Mouse (Mus musculus) intestine, embryonic 15.5 days (tissue): ENCODE measurements around the gene Psd. TPM values are rescaled to one million over a fixed set of nuclear protein-coding genes. Genes with fewer than 3 reads are reported as not detected.

Source experiments
- ATAC-seq: fragments of 200-750 bp; cut with Nextera tagmentation; 2 replicates; pipeline ENCODE4 v1.8.0; 2017; ENCODE audit warnings: moderate TSS enrichment, moderate library complexity
- H3K27ac ChIP-seq: fragments of 300-500 bp; sonication (generic); 2 replicates; pipeline ENCODE4 v1.5.1; 2015; ENCODE audit warnings: mild to moderate bottlenecking, inconsistent platforms
- H3K27me3 ChIP-seq: fragments of 300-500 bp; sonication (generic); replicated peaks from 2 replicates; pipeline ENCODE4 v1.6.1; 2015; ENCODE audit warnings: inconsistent platforms
- H3K36me3 ChIP-seq: fragments of 300-500 bp; sonication (generic); 2 replicates; pipeline ENCODE4 v1.6.1; 2015; ENCODE audit warnings: inconsistent platforms
- H3K4me1 ChIP-seq: fragments of 300-500 bp; sonication (generic); replicated peaks from 2 replicates; pipeline ENCODE4 v1.6.1; 2015; ENCODE audit warnings: inconsistent platforms
- H3K4me2 ChIP-seq: fragments of 300-500 bp; sonication (generic); replicated peaks from 2 replicates; pipeline ENCODE4 v1.6.1; 2015; ENCODE audit warnings: mild to moderate bottlenecking, inconsistent platforms
- H3K4me3 ChIP-seq: fragments of 300-500 bp; sonication (generic); replicated peaks from 2 replicates; pipeline ENCODE4 v1.5.1; 2015; ENCODE audit warnings: inconsistent platforms
- H3K9ac ChIP-seq: fragments of 300-500 bp; sonication (generic); 2 replicates; pipeline ENCODE4 v1.6.1; 2015; ENCODE audit warnings: inconsistent platforms
- H3K9me3 ChIP-seq: fragments of 300-500 bp; sonication (generic); 2 replicates; pipeline ENCODE4 v1.6.1; 2016; ENCODE audit warnings: inconsistent platforms
- WGBS: fragments of 180-500 bp; shearing (Covaris S2); methylation state at CpG from one replicate; pipeline ENCODE4 v1.1.7; 2015; 5-methylcytosine and 5-hydroxymethylcytosine counted together
- microRNA counts: library from miRNA; unstranded; fragments of <30 nt; microRNA quantifications from one replicate; lab custom pipeline; 2016
- polyA plus RNA-seq: library from polyadenylated mRNA; unstranded; fragments of >200 nt; fragmentation: Nextera tagmentation; extraction: Ambion mirVana; gene quantifications from 2 replicates; pipeline ENCODE4 v1.2.1, GENCODE M21; 2015

Gene Psd
- polyA plus RNA-seq, 1 experiment from 2014 or later, result 36.2 TPM

GRCm38 (mm10) chr19:46287566-46287965 lies 39.4 kb downstream of the Psd start:
- Histone ChIP-seq H3K4me2 (no peak overlapping the region), H3K36me3 (peaks cover 32% of the 10 kb centered on the region), H3K27ac (no peak overlapping the region), H3K9me3 (no peaks in the 10 kb centered on the region), H3K4me1 (no peaks in the 10 kb centered on the region), H3K4me3 (no peak overlapping the region), H3K9ac (no peak overlapping the region), H3K27me3 (no peaks in the 10 kb centered on the region)
- WGBS, result 89% methylated on average over 3 of the region's 3 CpGs
- no peak for ATAC-seq

GRCm38 (mm10) chr19:46286926-46287325 lies 40.0 kb downstream of the Psd start:
- ATAC-seq, result no peak
- Histone ChIP-seq H3K36me3 (peaks cover 38% of the 10 kb centered on the region), H3K9ac (no peak overlapping the region), H3K4me2 (no peak overlapping the region), H3K4me3 (no peak overlapping the region), H3K4me1 (no peaks in the 10 kb centered on the region), H3K27me3 (no peaks in the 10 kb centered on the region), H3K27ac (no peak overlapping the region), H3K9me3 (no peaks in the 10 kb centered on the region)
- 88% methylated on average over 3 of the region's 3 CpGs for WGBS

- 88% methylated on average over 6 of the region's 6 CpGs for WGBS
- no peak overlapping the region for H3K9ac ChIP-seq
- no peak overlapping the region for H3K4me3 ChIP-seq
- H3K4me2 ChIP-seq, result no peak overlapping the region
- no peaks in the 10 kb centered on the region for H3K9me3 ChIP-seq
- no peak for ATAC-seq
- peaks cover 46% of the 10 kb centered on the region for H3K36me3 ChIP-seq
- H3K27me3 ChIP-seq, result no peaks in the 10 kb centered on the region
- no peaks in the 10 kb centered on the region for H3K4me1 ChIP-seq
- H3K27ac ChIP-seq, result no peak overlapping the region
Measured at GRCm38 (mm10) chr19:46286047-46286446, 40.9 kb downstream of the Psd start.

- Histone ChIP-seq H3K4me3 (no peak overlapping the region), H3K27me3 (no peaks in the 10 kb centered on the region), H3K36me3 (peaks cover 46% of the 10 kb centered on the region), H3K4me1 (no peaks in the 10 kb centered on the region), H3K27ac (no peak overlapping the region), H3K4me2 (no peak overlapping the region), H3K9ac (no peak overlapping the region), H3K9me3 (no peaks in the 10 kb centered on the region)
- 83% methylated on average over 7 of the region's 7 CpGs for WGBS
- no peak for ATAC-seq
Measured at GRCm38 (mm10) chr19:46285631-46286030, 41.3 kb downstream of the Psd start.

- 91% methylated on average over 4 of the region's 4 CpGs for whole genome bisulfite sequencing
- H3K4me2 ChIP-seq, result no peak overlapping the region
- no peaks in the 10 kb centered on the region for H3K27me3 ChIP-seq
- no peak for ATAC-seq
- H3K4me3 ChIP-seq, result no peak overlapping the region
- H3K4me1 ChIP-seq, result no peaks in the 10 kb centered on the region
- H3K36me3 ChIP-seq, result peaks cover 46% of the 10 kb centered on the region
- H3K9ac ChIP-seq, result no peak overlapping the region
- no peak overlapping the region for H3K27ac ChIP-seq
- H3K9me3 ChIP-seq, result no peaks in the 10 kb centered on the region
Measured at GRCm38 (mm10) chr19:46284686-46285085, 42.3 kb downstream of the Psd start.

GRCm38 (mm10) chr19:46282081-46282849 lies 44.7 kb downstream of the Psd start:
- WGBS, result 96% methylated on average over 11 of the region's 11 CpGs
- Histone ChIP-seq H3K9me3 (no peaks in the 10 kb centered on the region), H3K4me1 (no peaks in the 10 kb centered on the region), H3K4me3 (no peak overlapping the region), H3K27me3 (no peaks in the 10 kb centered on the region), H3K4me2 (no peak overlapping the region), H3K36me3 (peaks cover 52% of the 10 kb centered on the region), H3K9ac (no peak overlapping the region), H3K27ac (no peak overlapping the region)
- no peak for ATAC-seq

- no peak for ATAC-seq
- Histone ChIP-seq H3K36me3 (peaks cover 30% of the 10 kb centered on the region), H3K9ac (no peak overlapping the region), H3K27me3 (no peaks in the 10 kb centered on the region), H3K4me3 (no peak overlapping the region), H3K4me2 (no peak overlapping the region), H3K4me1 (no peaks in the 10 kb centered on the region), H3K27ac (no peak overlapping the region), H3K9me3 (no peaks in the 10 kb centered on the region)
Measured at GRCm38 (mm10) chr19:46275307-46275706, 51.6 kb downstream of the Psd start.

GRCm38 (mm10) chr19:46264762-46265161 lies 62.2 kb downstream of the Psd start:
- ATAC-seq, result no peak
- WGBS, result 93% methylated on average over 7 of the region's 7 CpGs

More at GRCm38 (mm10) chr19:46264762-46265161, 62.2 kb downstream of the Psd start:
- Histone ChIP-seq H3K9me3 (no peaks in the 10 kb centered on the region), H3K4me3 (no peak overlapping the region), H3K27me3 (no peaks in the 10 kb centered on the region), H3K27ac (no peak overlapping the region), H3K4me1 (no peaks in the 10 kb centered on the region), H3K4me2 (no peak overlapping the region), H3K9ac (no peak overlapping the region), H3K36me3 (peaks cover 53% of the 10 kb centered on the region)

MicroRNA genes within 50 kb of the gene (microRNA counts, 519-probe panel; counts per million panel counts)
- microRNA mmu-miR-146b (lab: Ali Mortazavi, UCI), result 2,630 counts per million, percentile 69 among the panel's probes with 10 or more counts

Other genes with a start within 250 kb of the Psd start
- gene Elovl3, start 195.3 kb downstream of the Psd start, polyA plus RNA-seq, result not detected in 2 replicates
- gene Pitx3, start 178.8 kb downstream of the Psd start, polyA plus RNA-seq, result not detected in 2 replicates
- 49.6 and 50.0 TPM in 2 replicates for gene Gbf1, start 174.6 kb downstream of the Psd start, polyA plus RNA-seq
- 10.0 and 10.3 TPM in 2 replicates for gene Nfkb2, start 22.8 kb downstream of the Psd start, polyA plus RNA-seq
- 15.6 and 16.7 TPM in 2 replicates for gene Fbxl15, start 1.0 kb upstream of the Psd start, polyA plus RNA-seq
- gene Cuedc2, start 11.5 kb upstream of the Psd start, polyA plus RNA-seq, result 126 and 138 TPM in 2 replicates
- gene Mfsd13a, start 14.0 kb upstream of the Psd start, polyA plus RNA-seq, result 13.5 and 14.2 TPM in 2 replicates
- gene 2310034G01Rik, start 23.1 kb upstream of the Psd start, polyA plus RNA-seq, result 1.1 and 1.7 TPM in 2 replicates
- 114 and 118 TPM in 2 replicates for gene Actr1a, start 68.6 kb upstream of the Psd start, polyA plus RNA-seq
- 20.7 and 21.4 TPM in 2 replicates for gene Sufu, start 69.7 kb upstream of the Psd start, polyA plus RNA-seq
- 16.4 and 17.3 TPM in 2 replicates for gene Trim8, start 174.5 kb upstream of the Psd start, polyA plus RNA-seq
- 69.9 and 72.4 TPM in 2 replicates for gene Arl3, start 246.0 kb upstream of the Psd start, polyA plus RNA-seq
- 18.2 and 20.5 TPM in 2 replicates for gene Sfxn2, start 246.2 kb upstream of the Psd start, polyA plus RNA-seq